Mouse (Mus musculus) T-helper 2 cell (primary cell): Measurements from ENCODE around the gene Hddc3.

Source experiments
- in situ Hi-C: fragments of 300-600 bp; cut with MboI, MseI; formaldehyde crosslinking; loops from one replicate; pipeline ENCODE4 v1.15.1; 2025; ENCODE audit warnings: high pct_unique_total_duplicates

The Hddc3 gene

GRCm38 (mm10) chr7:80342858-80343257 is at the start of gene Hddc3:
Gene Hddc3 (plus strand): TSS chr7:80343104.
- in situ Hi-C loops = no loop called here

GRCm38 (mm10) chr7:80294062-80294763 is 48.7 kb upstream of the Hddc3 start, which contains the start of gene Prc1:
Gene Prc1 (plus strand): TSS chr7:80294450.
- in situ Hi-C loops = no loop called here

GRCm38 (mm10) chr7:80294764-80295648 is 47.9 kb upstream of the Hddc3 start:
- in situ Hi-C loops = no loop called here

- in situ Hi-C loops = no loop called here
Measured at GRCm38 (mm10) chr7:80296462-80296861, 46.4 kb upstream of the Hddc3 start.

- in situ Hi-C loops = no loop called here
Measured at GRCm38 (mm10) chr7:80297041-80297440, 45.9 kb upstream of the Hddc3 start.

GRCm38 (mm10) chr7:80298754-80299153 is 44.1 kb upstream of the Hddc3 start:
- in situ Hi-C loops = no loop called here

GRCm38 (mm10) chr7:80299568-80299967 is 43.3 kb upstream of the Hddc3 start:
- in situ Hi-C loops = no loop called here

GRCm38 (mm10) chr7:80301522-80301921 is 41.4 kb upstream of the Hddc3 start:
- in situ Hi-C loops = loop anchor here (25.0 kb wide), 1 partner anchor 839 kb away; the partner anchor contains the start of gene Polg

- in situ Hi-C loops = loop anchor here (25.0 kb wide), 1 partner anchor 845 kb away; the partner anchor contains the start of gene Polg
Measured at GRCm38 (mm10) chr7:80307766-80308165, 35.1 kb upstream of the Hddc3 start.

GRCm38 (mm10) chr7:80310771-80311170 is 32.1 kb upstream of the Hddc3 start:
- in situ Hi-C loops = loop anchor here (25.0 kb wide), 1 partner anchor 848 kb away; the partner anchor contains the start of gene Polg

GRCm38 (mm10) chr7:80315733-80316132 is 27.2 kb upstream of the Hddc3 start:
- in situ Hi-C loops = loop anchor here (25.0 kb wide), 1 partner anchor 853 kb away; the partner anchor contains the start of gene Polg

GRCm38 (mm10) chr7:80317439-80318115 is 25.3 kb upstream of the Hddc3 start:
- in situ Hi-C loops = loop anchor here (25.0 kb wide), 1 partner anchor 855 kb away; the partner anchor contains the start of gene Polg

- in situ Hi-C loops = loop anchor here (25.0 kb wide), 1 partner anchor 856 kb away; the partner anchor contains the start of gene Polg
Measured at GRCm38 (mm10) chr7:80318670-80319069, 24.2 kb upstream of the Hddc3 start.

GRCm38 (mm10) chr7:80319846-80320496 is 22.9 kb upstream of the Hddc3 start:
- in situ Hi-C loops = loop anchor here (25.0 kb wide), 1 partner anchor 858 kb away; the partner anchor contains the start of gene Polg

- in situ Hi-C loops = loop anchor here (25.0 kb wide), 1 partner anchor 861 kb away; the partner anchor contains the start of gene Polg
Measured at GRCm38 (mm10) chr7:80323336-80323735, 19.6 kb upstream of the Hddc3 start.

GRCm38 (mm10) chr7:80324043-80324815 is 18.7 kb upstream of the Hddc3 start, which contains the start of gene Rccd1:
Gene Rccd1 (minus strand): TSS chr7:80324454.
- in situ Hi-C loops = loop anchor here (25.0 kb wide), 1 partner anchor 862 kb away; the partner anchor contains the start of gene Polg

- in situ Hi-C loops = loop anchor here (5.0 to 25.0 kb wide), 3 partner anchors 53 to 862 kb away; partner anchors contain the start of gene Polg
Measured at GRCm38 (mm10) chr7:80324816-80325119, 18.1 kb upstream of the Hddc3 start.

GRCm38 (mm10) chr7:80325292-80325868 is 17.5 kb upstream of the Hddc3 start:
- in situ Hi-C loops = loop anchor here (5.0 kb wide), 2 partner anchors 52 to 633 kb away; no protein-coding TSS in a partner anchor

GRCm38 (mm10) chr7:80326076-80326475 is 16.8 kb upstream of the Hddc3 start:
- in situ Hi-C loops = loop anchor here (5.0 kb wide), 2 partner anchors 51 to 634 kb away; no protein-coding TSS in a partner anchor
